Mouse (Mus musculus) WW6 (cell line): ENCODE results near the gene Gm44790.
"Not testable (repeated sequence)": the region's sequence is repeated elsewhere in the genome, so short reads cannot be mapped to it uniquely, and the experiment has no call there.

Experiments used
- DNase-seq: peaks from one replicate; pipeline ENCODE4 v3.0.0-alpha.2; 2013; ENCODE audit warnings: low read depth, low spot score

Gene Gm44790

DNA sequence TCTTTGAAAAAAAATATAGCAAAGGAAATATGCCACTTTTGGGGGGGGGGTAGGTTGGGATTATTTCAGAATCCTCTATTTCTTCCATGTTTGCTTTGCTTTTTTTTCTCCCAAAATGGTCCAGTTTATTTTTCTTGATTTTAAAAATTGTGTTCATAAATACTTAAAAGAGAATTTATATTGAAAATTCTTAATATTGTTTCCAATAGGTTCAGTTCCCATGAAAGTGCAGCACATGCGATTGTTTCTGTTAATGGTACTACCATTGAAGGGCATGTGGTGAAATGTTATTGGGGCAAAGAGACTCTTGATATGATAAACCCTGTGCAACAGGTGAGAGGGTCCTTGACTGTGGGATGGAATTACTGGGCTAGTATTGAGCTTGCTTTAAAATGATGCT lies at the start of gene Gm44790:
Gene Gm44790 (plus strand): TSS at position 301 of the 400 bp plus-strand sequence.
- no peak for DNase-seq

DNA sequence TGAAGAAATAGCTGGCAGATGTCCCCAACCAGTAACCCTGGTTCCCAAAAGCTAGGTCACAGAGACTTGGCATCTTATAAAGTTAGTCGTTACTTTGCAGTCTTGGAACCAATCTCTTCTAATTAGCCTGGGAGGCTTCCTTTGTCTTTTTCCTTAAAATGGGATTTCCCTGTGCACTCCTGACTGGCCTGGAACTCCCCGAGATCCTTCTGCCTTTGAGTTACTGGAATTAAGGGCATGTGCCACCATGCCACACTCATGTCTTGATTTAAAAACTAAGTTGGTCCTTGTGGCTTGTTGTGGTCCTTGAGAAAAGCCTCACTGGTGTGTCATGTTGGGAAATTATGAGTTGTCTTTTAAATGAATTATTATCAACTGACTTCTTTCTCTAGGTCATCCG lies 48.1 kb upstream of the Gm44790 start:
- no peak for DNase-seq

DNA sequence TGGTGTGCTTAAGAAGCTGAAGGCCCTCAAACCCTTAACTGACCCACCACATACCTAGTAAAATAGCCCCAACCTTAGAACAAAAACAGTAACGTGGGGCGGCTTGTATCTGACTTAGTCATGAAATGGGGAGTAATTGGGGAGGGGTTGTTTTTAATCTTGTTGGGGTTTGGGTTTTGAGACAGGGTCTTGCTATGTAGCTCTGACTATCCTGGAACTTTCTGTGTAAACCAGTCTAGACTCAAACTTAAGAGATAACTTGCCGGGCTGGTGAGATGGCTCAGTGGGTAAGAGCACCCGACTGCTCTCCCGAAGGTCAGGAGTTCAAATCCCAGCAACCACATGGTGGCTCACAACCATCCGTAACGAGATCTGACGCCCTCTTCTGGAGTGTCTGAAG lies 46.3 kb upstream of the Gm44790 start:
- not testable (repeated sequence) for DNase-seq

DNA sequence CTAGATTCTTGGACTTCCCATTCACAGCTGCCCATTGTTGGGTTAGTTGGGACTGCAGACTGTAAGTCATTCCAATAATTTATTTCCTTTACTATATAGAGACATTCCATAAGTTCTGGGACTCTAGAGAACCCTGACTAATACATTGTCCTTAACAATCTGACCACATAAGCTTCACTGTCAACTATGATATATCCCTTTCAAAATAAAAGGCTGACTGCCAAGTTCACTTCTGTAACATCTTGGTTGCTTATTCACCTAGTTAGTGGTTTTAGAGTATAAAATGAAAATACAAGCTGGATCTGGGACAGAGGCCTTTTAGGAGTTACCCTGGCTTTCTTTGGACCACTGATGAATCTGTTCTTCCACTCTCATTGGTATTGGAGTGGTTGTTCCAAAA lies 43.9 kb upstream of the Gm44790 start:
- no peak for DNase-seq

DNA sequence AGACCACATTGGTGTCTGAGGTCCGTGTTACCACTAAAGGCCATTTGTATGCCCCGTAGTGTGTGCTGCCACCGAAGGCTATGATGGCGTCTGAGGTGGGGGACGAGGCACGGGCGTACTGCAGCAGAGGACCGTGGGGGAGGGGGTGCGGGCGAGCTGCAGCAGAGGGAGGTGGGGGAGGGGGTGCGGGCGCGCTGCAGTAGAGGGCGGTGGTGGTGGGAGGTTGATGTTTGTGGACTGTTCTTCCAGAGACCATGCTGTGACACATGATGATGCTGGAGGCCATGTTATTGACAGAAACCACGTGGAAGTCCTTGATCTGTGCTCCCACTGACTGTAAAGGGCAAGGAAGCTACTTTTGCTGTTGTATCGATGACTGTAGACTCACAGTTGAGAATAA lies 43.1 kb upstream of the Gm44790 start:
- no peak for DNase-seq

DNA sequence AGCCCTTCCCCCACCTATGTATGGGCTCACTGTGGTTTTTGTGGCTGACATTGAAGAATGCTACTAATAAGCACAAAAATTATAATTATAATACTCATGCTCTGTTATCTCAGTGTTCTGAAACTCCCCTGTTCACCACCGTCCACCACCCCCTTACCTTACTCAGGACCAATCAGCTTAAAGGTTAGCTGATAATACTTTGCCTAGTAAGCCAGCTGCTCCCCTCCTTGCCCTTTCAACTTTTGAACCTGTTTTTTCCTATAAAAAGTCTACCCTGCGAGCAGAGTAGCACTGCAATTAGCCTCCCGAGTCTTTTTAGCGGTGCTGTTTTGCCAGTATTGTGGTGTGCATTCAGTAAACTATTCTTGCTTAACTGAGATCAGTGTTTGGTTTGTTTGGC lies 41.8 kb upstream of the Gm44790 start:
- DNase-seq, result no peak

DNA sequence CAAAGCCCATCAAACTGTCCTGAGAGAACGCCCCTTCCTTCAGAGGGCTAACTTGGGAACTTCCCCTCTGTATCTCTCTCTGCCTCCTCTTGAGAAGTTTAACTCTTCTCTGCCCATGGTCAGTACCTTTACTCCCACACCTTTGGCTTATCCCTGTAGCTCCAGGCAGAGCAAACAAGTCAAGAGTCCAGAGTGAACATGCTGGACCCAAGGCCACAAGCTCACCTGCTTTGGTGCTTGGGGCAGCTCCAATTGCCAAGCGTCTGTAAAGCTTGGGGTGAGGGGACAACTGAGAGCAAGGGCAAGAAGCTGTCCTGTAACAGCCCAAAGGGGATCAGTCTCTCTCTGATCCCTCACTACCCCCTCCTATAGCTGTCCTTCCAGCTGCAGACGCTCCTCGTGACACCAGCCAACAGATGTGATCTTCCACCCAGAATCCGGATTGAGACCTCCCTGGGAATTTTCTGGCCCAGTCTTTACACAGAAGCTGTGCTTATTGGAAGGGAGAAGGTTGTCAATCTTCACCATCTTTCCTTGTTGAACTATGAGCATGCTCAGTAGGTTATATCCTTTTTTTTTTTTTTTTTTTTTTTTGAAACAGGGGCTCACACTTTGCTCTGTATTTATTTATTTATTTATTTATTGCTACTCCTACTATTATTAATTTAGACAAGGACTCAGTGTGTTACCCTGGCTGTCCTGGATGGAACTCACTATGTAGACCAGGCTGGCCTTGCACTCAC lies 40.9 kb upstream of the Gm44790 start:
- no peak for DNase-seq

DNA sequence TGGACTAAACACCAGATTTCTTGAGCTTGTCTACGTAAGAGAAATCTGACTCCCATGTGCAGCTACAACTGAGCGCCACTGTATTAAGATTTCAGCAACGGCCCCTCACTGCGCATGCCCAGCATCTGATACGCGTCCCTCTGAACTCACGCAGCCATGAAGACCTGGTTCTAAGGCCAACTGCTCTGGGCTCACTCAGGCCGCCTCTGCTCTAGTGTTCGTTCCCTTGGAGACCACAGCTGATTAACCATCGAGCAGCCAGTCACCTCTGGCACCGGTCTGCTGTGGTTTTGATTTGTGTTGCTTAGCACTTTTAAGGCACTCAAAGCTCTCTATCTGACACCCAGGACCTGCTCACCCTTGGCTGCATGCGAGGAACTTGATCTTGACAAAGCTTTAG lies 39.1 kb upstream of the Gm44790 start:
- no peak for DNase-seq

DNA sequence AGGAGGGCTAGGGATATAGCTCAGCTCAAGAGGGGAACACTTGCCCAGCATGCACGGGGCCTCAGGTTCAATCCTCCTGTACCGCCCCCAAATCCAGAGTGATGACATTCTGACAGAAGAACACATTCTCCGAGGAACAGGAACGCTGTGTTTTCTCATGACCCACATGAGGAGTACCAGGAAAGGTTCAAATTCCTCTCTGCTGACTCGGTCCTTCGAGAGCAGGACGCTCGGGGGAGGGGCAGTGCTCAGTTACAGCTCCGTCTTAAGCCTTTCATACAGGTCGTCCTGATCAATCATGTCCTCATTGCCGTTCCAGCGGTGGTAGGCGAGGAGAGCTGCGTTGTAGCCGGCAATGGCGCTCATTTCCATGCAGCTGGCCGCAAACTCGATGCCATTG lies 38.0 kb upstream of the Gm44790 start:
- DNase-seq, result no peak

DNA sequence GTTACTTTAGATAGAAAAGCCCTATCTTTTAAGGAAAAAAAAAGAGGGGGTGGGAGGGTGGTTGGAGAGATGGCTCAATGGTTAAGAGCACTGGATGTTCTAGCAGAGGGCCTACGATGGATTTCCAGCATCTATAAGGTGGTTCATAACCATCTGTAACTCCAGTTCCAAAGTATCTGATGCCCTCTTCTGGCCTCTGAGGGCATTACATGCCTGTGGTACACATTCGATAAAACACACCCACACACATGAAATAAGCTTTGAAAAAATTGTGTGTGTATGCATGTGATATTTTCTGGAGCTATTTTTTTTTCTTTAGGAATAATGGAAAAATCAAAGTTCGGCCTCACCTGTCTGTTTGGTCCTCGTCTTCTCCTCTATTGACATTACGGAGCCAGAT lies 35.1 kb upstream of the Gm44790 start:
- DNase-seq, result no peak

DNA sequence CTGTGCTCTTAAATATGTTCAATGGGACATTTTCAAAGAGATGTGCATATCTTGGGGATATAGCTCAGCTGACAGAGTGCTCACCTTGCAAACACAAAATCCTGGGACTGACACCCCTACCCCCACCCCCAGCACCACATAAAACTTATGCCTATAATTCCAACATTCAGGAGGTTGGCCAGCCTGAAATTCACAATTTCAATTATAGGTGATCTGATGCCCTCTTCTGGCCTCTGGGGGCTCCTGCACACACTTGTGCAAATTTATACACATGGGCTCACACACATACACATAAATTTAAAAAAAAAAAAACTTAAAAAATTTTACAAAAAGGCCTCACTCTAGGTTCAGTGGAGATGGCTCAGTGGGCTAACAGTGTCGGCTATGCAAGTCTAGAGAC lies 33.3 kb upstream of the Gm44790 start:
- DNase-seq, result no peak

DNA sequence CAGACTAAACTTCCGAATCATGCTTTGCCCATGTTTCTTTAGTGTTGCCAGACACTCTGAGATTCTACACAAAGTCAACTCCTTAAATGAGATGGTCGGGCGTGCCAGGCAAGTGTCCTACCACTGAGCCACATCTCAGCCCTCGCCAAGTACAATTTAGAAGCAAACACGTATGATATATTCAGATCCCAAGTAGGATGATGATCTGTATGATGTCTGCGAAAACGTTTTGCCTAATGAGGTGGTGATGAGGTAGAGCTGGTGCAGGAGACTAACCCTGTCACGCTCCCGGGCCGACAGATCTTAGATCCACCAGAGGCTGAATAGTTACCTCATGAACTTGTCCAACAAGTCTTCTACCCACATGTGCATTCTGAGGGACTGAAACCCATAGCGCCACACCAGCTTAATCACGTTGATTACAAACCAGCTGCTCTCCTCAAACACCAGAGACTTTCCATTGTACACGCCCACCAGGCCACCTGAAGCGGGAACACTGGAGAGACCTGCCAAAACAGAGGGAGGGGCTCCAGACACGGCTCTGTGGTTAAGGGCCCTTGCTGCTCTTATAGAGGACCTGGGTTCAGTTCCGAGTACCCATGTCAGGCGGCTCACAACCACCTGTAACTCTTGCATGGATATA lies 32.3 kb upstream of the Gm44790 start:
- DNase-seq, result no peak

DNA sequence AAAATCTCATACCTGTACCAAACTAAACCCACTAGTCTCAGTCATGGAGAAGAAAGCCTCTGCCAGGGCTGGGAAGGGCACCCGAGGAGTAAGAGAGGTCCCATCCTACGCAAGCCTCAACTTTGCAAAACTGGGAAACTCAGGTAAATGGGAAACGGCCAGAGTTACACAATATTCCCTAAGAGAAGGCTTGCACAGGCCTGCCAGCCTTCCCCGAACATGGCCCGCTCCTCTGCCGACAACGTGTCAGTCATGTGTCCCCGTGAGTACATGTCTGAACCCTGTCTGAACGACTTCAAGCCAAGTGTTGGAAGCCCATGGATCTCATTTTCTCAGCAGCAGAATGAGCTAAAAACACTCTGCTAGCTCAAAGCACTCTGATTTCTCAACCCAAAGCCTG lies 31.4 kb upstream of the Gm44790 start:
- no peak for DNase-seq

DNA sequence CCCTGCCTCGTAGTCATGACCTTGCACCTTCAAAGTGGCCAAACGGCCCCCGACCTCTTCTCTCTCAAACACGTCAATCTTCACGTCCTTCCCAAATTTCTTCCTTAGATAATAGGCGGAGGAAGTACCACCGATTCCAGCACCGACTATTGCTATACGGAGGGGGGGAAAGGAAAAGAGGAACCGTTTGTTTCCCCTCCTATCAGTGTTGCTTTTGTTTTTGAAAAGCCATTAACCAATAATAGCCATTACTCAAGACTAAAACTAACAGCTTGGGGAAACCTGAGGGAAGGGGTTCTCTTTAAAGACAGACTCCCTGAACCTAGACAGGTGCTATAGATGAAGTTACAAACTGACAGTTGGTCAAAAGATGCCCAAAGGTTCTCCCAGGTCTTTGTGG lies 30.5 kb upstream of the Gm44790 start:
- DNase-seq, result no peak

DNA sequence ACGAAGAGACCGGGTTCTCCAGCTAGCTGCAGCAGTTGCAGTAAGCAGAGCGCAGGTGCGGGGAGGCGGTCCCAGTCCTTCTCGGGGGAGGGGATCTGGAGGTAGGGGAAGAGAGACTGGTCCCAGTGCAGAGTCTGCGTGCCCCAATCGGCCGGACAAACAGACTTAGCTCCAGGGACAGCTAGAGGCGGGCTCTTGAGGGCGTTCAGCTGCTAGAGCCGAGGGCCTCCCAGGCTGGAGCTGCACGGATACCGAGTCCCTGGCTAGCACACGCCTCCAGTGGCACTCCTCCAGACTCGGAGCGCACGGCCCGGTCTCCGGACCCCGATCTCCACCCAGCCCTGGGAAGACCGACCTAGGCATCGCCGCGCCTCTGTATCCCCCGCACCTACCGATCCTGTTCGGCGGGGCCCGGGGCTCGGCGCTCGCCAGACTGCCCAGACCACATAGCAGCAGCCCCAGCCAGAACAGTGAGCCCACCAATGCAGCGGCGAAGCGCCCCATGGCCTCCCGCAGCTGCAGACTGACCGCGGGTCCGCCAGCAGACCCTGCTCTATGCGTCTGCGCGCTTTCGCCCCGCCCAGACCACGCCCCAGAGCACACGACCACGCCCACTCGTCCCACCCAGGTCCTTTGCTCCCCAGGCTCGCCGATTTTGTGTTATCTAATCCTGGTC lies 29.7 kb upstream of the Gm44790 start, which contains the start of gene Pcyox1:
Gene Pcyox1 (minus strand): TSS at position 574 of the 676 bp plus-strand sequence.
- peak; percentile 61 for DNase-seq

DNA sequence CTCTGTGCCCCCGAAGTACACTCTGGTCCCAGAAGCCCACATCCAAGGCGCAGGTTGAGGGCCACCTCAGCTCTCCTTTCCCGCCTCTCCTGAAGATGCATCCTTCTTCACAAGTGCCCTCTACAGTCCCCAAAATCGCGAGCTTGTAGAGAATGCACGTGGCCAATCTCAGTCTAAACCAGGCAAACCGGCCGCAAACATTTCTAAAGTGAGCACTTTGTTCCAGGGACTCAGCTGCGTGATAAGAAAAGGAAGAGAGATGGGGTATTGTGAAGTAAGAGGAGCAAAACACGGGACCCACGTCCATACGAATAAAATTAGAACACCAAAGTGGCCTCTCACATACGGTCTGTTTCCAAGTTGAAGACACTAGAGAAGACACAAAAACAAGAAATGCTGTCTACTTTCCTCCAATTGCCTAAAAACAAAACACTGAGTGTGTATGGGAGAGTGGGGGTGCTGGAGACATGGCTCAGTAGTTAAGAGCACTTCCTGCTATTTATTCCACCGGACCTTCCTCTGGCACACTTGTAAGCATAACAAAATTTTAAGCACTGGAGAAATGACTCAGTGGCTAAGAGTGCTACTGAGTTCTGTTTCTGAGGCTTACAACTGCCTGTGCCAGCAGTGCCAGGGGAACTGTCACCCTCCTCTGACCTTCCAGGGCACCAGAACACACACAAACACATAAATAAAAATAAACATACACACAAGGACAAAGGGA lies 29.0 kb upstream of the Gm44790 start:
- DNase-seq, result no peak

DNA sequence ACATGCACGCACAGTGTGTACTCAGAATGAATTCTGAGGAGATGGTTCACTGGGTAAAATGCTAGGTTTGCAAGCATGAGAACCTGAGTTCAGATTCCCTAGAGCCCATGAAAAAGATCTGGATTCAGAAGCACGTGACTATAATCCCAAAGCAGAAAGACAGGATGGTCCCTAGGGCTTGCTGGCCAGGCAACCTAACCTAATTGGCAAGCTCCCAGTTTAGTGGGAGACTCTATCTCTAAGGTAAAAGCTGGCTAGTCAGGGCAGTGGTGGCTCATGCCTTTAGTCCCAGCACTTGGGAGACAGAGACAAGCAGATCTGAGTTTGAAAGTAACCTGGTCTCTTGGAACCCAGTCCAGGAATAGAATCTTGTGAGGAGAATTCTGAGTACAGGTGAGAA lies 27.5 kb upstream of the Gm44790 start:
- DNase-seq, result no peak

DNA sequence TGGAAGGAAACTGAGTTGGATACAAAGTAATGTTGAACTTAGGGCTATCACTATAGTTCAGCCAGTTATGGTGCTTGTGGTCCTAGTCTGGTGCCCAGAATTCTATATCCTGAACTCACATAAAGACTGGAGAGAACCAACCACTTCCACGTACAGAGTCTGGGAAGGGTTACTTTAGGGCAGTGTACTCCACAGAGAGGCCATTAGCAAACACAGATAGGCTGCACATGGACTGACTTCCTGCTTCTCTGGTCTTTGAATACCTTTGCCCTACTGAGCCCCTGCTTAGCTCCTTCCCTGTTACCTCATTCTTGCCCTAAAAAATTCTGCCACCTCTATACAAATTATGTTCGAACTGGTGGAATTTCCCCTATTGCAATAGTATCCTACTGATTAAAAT lies 26.5 kb upstream of the Gm44790 start:
- no peak for DNase-seq

DNA sequence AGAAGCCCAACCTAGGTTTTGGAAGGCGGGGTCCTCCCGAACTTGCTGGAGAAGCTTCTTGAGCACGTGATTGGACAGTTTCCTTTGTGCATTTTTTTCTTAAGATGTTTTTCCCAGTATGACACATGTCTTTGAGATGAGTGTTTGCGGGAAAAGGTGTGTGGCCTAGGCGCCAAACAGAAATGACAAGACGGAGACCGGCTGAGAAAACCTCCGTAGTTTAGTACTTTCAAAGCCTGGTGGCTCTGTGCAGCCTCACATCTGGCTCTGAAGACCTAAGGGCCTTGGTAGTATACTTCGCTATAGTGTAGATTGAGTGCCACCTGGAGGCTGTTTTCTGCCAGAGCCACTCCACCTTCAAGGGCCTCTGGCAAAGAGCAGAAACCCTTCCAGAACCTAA lies 25.5 kb upstream of the Gm44790 start:
- DNase-seq, result no peak

DNA sequence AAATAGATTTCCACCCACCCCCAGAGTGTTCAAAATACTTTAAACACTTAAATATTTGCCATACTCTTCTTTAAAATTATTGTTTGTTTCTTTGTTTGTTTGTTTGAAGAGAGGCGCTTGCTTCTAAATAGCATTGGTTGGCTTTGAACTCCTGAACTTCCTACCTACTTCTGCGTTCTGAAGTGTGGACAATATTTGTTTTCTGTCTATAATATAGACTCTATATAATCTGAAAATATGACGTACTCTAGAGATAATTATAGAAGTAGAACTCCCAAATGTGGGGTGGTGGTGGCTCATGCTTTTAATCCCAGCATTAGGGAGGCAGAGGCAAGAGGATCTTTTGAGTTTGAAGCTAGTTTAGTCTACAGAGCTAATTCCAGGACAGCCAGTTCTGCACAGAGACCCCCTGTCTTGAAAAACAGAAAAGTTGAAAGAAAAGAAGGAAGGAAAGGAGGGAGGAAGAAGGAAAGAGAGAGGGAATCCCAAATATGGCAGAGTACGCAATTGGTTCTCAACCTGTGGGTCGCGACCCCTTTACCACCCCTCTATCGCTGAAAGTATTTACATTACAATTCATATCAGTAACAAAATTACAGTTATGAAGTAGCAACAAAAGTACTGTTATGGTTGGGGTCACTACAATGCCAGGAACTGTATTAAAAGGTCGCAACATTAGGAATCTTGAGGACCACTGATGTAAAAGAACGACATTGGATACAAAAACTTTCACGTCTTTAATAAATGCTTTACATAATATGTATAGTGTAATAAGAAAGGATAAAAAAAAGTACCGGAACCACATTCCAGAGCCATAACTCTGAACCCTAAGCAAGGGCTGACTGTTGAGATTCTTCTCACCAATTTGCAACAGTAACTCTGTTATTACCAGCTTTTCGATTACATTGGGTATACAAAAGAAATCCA lies 23.5 kb upstream of the Gm44790 start:
- no peak for DNase-seq

DNA sequence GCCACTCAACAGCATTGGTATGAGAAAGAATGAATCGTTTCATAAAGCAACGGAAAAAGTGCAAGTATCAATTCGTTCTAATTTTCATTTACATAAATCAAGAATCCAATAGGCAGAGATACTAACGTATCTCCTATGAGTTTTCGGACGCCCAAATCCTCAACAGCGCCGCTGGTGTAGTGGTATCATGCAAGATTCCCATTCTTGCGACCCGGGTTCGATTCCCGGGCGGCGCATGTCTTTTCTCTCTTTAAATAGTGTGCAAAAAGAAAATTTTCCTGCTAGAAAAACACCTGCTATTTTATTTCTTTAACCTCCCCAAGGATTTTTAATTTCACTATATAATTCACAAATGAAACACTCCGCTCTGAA lies 22.7 kb upstream of the Gm44790 start:
- no peak for DNase-seq
